Mouse (Mus musculus) brain, embryonic 14.5 days (tissue): ENCODE results near the gene Scd2. TPM values are rescaled to one million over a fixed set of nuclear protein-coding genes. Genes with fewer than 3 reads are reported as not detected.
A peak's percentile ranks its signal among the peaks of the same experiment; 100 is the strongest.
"Not testable (repeated sequence)": the region's sequence is repeated elsewhere in the genome, so short reads cannot be mapped to it uniquely, and the experiment has no call there.

Experiments
- DNase-seq: peaks from one replicate; pipeline ENCODE4 v3.0.0-alpha.2; 2011; ENCODE audit warnings: low read depth
- CTCF ChIP-seq: fragments of 200-500 bp; IDR thresholded peaks from 2 replicates; pipeline ENCODE4 v1.5.1; 2012; ENCODE audit warnings: inconsistent platforms, mild to moderate bottlenecking, moderate library complexity, borderline replicate concordance; ENCODE audit not compliant: insufficient read depth, insufficient read length; ENCODE audit errors: extremely low read depth
- POLR2A ChIP-seq: fragments of 200-500 bp; IDR thresholded peaks from 2 replicates; pipeline ENCODE4 v1.6.1; 2012; ENCODE audit warnings: mild to moderate bottlenecking, inconsistent platforms, borderline replicate concordance; ENCODE audit not compliant: poor library complexity, insufficient read depth, insufficient read length, severe bottlenecking; ENCODE audit errors: extremely low read depth
- polyA plus RNA-seq: library from polyadenylated mRNA; depleted of rRNA; stranded (reverse); fragments of >200 nt; gene quantifications from 2 replicates; pipeline ENCODE4 v1.2.3, GENCODE M21; 2012

Scd2 gene
- polyA plus RNA-seq, 1 experiment, result 452 TPM

- no peak for TF ChIP-seq CTCF
- no peak for TF ChIP-seq POLR2A
- DNase-seq, result no peak
Observed at GRCm38 (mm10) chr19:44311306-44312006, 18.0 kb downstream of the Scd2 start.

GRCm38 (mm10) chr19:44312007-44312360 lies 18.5 kb downstream of the Scd2 start:
- no peak for TF ChIP-seq POLR2A
- no peak for TF ChIP-seq CTCF
- DNase-seq, result peak; percentile 70

- TF ChIP-seq CTCF (no peak), POLR2A (no peak)
- DNase-seq, result no peak
Observed at GRCm38 (mm10) chr19:44313066-44313465, 19.6 kb downstream of the Scd2 start.

DNA sequence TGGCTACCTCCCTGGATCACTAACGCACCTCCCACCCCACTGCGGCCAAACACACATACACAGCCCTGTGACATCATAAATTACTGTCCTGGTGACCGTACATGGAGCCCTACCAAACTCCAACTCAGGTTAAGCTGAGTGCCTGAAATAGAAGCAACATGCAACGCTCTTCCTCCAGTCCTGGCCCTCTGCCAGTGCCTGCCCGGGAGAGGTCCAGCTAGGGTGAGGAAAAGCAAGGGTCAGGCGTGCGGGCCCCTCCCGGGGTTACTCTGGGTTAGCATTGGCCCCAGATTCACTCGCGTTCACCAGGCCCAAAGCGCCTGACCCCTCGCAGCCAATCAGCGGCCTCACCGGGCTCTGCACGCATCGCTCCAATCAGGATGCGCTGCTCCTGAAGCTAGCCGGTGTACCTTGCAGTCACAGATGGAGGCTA lies 20.9 kb downstream of the Scd2 start:
- TF ChIP-seq POLR2A (no peak), CTCF (no peak)

DNA sequence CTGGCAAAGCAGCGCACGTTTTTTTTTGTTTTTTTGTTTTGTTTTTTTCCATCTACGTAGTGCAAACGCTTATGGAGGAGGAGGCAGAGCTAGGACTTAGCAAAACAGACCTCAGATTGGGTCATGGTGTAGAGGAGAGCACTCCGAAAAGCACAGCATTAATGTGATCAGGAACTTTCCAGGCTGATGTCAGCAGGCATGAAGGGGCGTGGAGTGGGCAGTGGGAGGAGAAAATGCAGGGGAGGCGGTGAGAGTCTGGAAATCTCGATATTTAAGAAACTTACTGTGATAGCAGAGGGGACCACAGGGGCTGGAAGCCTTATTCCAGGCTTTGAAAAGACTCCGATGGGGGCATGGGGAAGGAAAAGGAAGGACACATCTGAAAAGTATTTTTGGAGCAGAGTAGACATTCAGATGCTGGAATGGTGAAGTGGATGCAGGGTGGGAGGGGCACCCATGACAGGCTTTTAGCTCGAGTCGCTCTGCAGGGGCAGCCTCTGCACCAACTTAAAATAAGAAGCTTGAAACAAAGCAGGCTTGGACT lies 21.5 kb downstream of the Scd2 start:
- peak; percentile 58 for DNase-seq
- TF ChIP-seq CTCF, result no peak
- no peak for TF ChIP-seq POLR2A

More for the DNA sequence above, 20.9 kb downstream of the Scd2 start:
- DNase-seq, result peak; percentile 86

DNA sequence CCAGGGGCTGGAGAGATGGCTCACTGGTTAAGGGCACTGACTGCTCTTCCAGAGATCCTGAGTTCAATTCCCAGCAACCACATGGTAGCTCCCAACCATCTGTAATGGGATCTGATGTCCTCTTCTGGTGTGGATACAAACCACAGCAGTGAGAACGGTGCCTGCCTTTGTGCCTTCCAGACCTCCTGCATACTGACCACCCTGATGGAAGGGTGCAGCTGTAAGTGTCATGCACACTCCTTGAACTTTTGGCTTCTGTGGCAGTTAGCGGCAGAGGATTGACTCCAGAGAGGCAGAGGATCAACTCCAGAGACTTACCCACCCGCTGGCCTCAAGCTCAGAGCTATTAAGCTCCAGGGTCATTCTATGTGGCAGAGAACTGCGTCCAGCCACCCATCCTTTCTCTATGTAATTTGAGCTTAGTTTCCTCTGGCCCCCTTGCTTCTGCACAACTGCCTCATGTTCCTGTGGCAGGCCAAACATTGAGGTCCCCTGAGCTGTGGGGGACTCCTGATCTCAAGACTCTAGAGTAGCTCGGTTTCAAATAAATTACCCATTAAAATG lies 23.4 kb downstream of the Scd2 start:
- TF ChIP-seq POLR2A (no peak), CTCF (no peak)
- DNase-seq, result no peak

DNA sequence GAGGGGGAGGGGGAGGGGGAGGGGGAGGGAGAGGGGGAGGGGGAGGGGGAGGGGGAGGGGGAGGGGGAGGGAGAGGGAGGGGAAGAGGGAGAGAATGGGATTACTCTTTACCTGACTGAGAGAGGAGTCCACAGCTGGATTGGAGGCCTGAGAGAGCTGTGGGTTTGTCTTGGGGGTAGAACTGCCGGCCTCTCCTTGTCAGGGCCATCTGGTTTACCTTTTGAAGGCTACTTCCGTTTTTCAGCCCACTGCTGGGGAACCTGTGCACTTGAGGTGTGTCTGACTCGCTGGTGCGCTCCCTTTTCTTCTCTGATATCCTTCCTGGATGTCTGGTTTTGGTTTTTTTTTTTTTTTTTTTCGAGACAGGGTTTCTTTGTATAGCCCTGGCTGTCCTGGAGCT lies 23.9 kb downstream of the Scd2 start:
- no peak for DNase-seq
- no peak for TF ChIP-seq CTCF
- no peak for TF ChIP-seq POLR2A

GRCm38 (mm10) chr19:44318545-44318944 lies 25.1 kb downstream of the Scd2 start:
- no peak for TF ChIP-seq POLR2A
- 0 out of 2 replicates have a peak, but pooled peaks have one; percentile 15 for TF ChIP-seq CTCF
- no peak for DNase-seq

DNA sequence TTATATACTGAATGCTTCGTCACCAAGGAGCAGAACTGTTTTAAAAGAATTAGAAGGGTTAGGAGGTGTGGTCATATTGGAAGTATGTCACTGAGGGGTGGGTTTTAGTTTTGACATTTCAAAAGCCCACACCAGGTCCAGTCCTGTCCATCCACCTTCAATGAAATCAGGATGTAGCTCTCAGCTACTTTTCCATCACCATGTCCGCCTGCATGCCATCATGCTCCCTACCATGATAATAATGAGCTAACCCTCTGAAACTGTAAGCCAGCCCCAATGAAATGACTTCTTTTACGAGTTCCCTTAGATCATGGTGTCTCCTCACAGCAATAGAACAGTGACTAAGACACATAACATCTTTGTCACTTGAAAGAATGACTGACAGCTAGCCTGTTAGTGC lies 26.8 kb downstream of the Scd2 start:
- no peak for DNase-seq
- TF ChIP-seq POLR2A, result no peak
- no peak for TF ChIP-seq CTCF

- TF ChIP-seq CTCF (no peak), POLR2A (no peak)
- DNase-seq, result no peak
Observed at GRCm38 (mm10) chr19:44321201-44321600, 27.7 kb downstream of the Scd2 start.

- TF ChIP-seq POLR2A (no peak), CTCF (no peak)
- no peak for DNase-seq
Observed at GRCm38 (mm10) chr19:44321631-44322030, 28.2 kb downstream of the Scd2 start.

GRCm38 (mm10) chr19:44329566-44329965 lies 36.1 kb downstream of the Scd2 start:
- DNase-seq, result no peak
- TF ChIP-seq CTCF, result no peak
- TF ChIP-seq POLR2A, result no peak

GRCm38 (mm10) chr19:44331128-44331527 lies 37.7 kb downstream of the Scd2 start:
- DNase-seq, result not testable (repeated sequence)
